Mouse (Mus musculus) liver, embryonic 16.5 days (tissue): ENCODE results near the gene Ankrd27. TPM values are rescaled to one million over a fixed set of nuclear protein-coding genes. Genes with fewer than 3 reads are reported as not detected.

ENCODE experiments used
- ATAC-seq: fragments of 200-750 bp; cut with Nextera tagmentation; 2 replicates; pipeline ENCODE4 v1.8.0; 2017; ENCODE audit warnings: low read depth, mild to moderate bottlenecking, moderate number of reproducible peaks, moderate library complexity
- H3K27ac ChIP-seq: fragments of 300-500 bp; sonication (generic); 2 replicates; pipeline ENCODE4 v1.5.1; 2014; ENCODE audit warnings: mild to moderate bottlenecking, low read length
- H3K27me3 ChIP-seq: fragments of 300-500 bp; sonication (generic); 2 replicates; pipeline ENCODE4 v1.6.1; 2014; ENCODE audit warnings: low read depth, low read length, mixed read lengths; ENCODE audit not compliant: control insufficient read depth, insufficient read depth
- H3K36me3 ChIP-seq: fragments of 300-500 bp; sonication (generic); 2 replicates; pipeline ENCODE4 v1.6.1; 2014; ENCODE audit warnings: mild to moderate bottlenecking; ENCODE audit not compliant: control insufficient read depth, insufficient read depth
- H3K4me1 ChIP-seq: fragments of 300-500 bp; sonication (generic); 2 replicates; pipeline ENCODE4 v1.6.1; 2014; ENCODE audit warnings: low read depth, low read length, mixed read lengths; ENCODE audit not compliant: control insufficient read depth
- H3K4me2 ChIP-seq: fragments of 300-500 bp; sonication (generic); 2 replicates; pipeline ENCODE4 v1.6.1; 2014; ENCODE audit warnings: low read depth, low read length, mixed read lengths
- H3K4me3 ChIP-seq: fragments of 300-500 bp; sonication (generic); 2 replicates; pipeline ENCODE4 v1.5.1; 2014; ENCODE audit warnings: low read depth, mild to moderate bottlenecking, low read length
- H3K9ac ChIP-seq: fragments of 300-500 bp; sonication (generic); 2 replicates; pipeline ENCODE4 v1.6.1; 2014; ENCODE audit warnings: low read depth, low read length
- H3K9me3 ChIP-seq: fragments of 300-500 bp; sonication (generic); replicated peaks from 2 replicates; pipeline ENCODE4 v1.6.1; 2016; ENCODE audit warnings: low read length; ENCODE audit not compliant: control insufficient read depth
- WGBS: fragments of 180-500 bp; shearing (Covaris S2); extraction: QIAGEN DNeasy Blood & Tissue Kit; methylation state at CpG from one replicate; pipeline ENCODE4 v1.1.7; 2014; ENCODE audit not compliant: insufficient replicate concordance; 5-methylcytosine and 5-hydroxymethylcytosine counted together
- polyA plus RNA-seq: library from polyadenylated mRNA; unstranded; fragments of >200 nt; fragmentation: Nextera tagmentation; extraction: Ambion mirVana; gene quantifications from 2 replicates; pipeline ENCODE4 v1.2.1, GENCODE M21; 2015

Ankrd27 gene
- polyA plus RNA-seq = 23.3 and 23.9 TPM in 2 replicates

GRCm38 (mm10) chr7:35586055-35586905 is at the start of gene Ankrd27:
TSS of gene Ankrd27 (plus strand) at chr7:35586244.
- Histone ChIP-seq H3K36me3 (no peaks in the 10 kb centered on the region), H3K9ac (peak within 1 kb of the TSS; percentile 91), H3K9me3 (no peaks in the 10 kb centered on the region), H3K4me1 (peaks cover 51% of the 10 kb centered on the region), H3K4me3 (peak within 1 kb of the TSS; percentile 90), H3K4me2 (peak within 1 kb of the TSS; percentile 100), H3K27ac (peak within 1 kb of the TSS; percentile 75), H3K27me3 (peaks cover 35% of the 10 kb centered on the region)
- peak; percentile 94 for ATAC-seq
- WGBS = under 1% methylated on average over 49 of the region's 49 CpGs

GRCm38 (mm10) chr7:35537562-35537961 is 48.5 kb upstream of the Ankrd27 start, which contains the start of gene Tdrd12:
TSS of gene Tdrd12 (minus strand) at chr7:35537745.
- ATAC-seq = no peak
- no peaks in the 10 kb centered on the region for H3K36me3 ChIP-seq
- H3K4me3 ChIP-seq = no peak within 1 kb of the TSS
- no peaks in the 10 kb centered on the region for H3K4me1 ChIP-seq
- no peaks in the 10 kb centered on the region for H3K27me3 ChIP-seq
- WGBS = 85% methylated on average over 17 of the region's 17 CpGs
- no peak within 1 kb of the TSS for H3K4me2 ChIP-seq
- no peak within 1 kb of the TSS for H3K27ac ChIP-seq
- H3K9ac ChIP-seq = no peak within 1 kb of the TSS
- no peaks in the 10 kb centered on the region for H3K9me3 ChIP-seq

- H3K4me3 ChIP-seq = no peak overlapping the region
- H3K27me3 ChIP-seq = no peaks in the 10 kb centered on the region
- H3K4me1 ChIP-seq = no peaks in the 10 kb centered on the region
- peaks cover 25% of the 10 kb centered on the region for H3K36me3 ChIP-seq
- H3K4me2 ChIP-seq = no peak overlapping the region
- WGBS = 35% methylated on average over 4 of the region's 4 CpGs
- ATAC-seq = no peak; the same call in 1 of the 2 replicates
- no peaks in the 10 kb centered on the region for H3K9me3 ChIP-seq
- no peak overlapping the region for H3K27ac ChIP-seq
- no peak overlapping the region for H3K9ac ChIP-seq
Measured at GRCm38 (mm10) chr7:35545881-35546280, 40.2 kb upstream of the Ankrd27 start.

GRCm38 (mm10) chr7:35553751-35554604 is 32.1 kb upstream of the Ankrd27 start:
- Histone ChIP-seq H3K27me3 (no peaks in the 10 kb centered on the region), H3K9ac (peak overlapping the region; percentile 95), H3K27ac (peak overlapping the region; percentile 98), H3K9me3 (no peaks in the 10 kb centered on the region), H3K4me1 (peaks cover 54% of the 10 kb centered on the region), H3K4me2 (peak overlapping the region; percentile 96), H3K36me3 (peaks cover 23% of the 10 kb centered on the region), H3K4me3 (peak overlapping the region; percentile 88)
- ATAC-seq = no peak
- WGBS = 36% methylated on average over 10 of the region's 10 CpGs

- H3K4me3 ChIP-seq = peak overlapping the region; percentile 88
- WGBS = 1% methylated on average over 28 of the region's 28 CpGs
- peaks cover 16% of the 10 kb centered on the region for H3K36me3 ChIP-seq
- H3K27ac ChIP-seq = peak overlapping the region; percentile 98
- peak overlapping the region; percentile 96 for H3K4me2 ChIP-seq
- H3K27me3 ChIP-seq = no peaks in the 10 kb centered on the region
- no peaks in the 10 kb centered on the region for H3K9me3 ChIP-seq
- ATAC-seq = peak; percentile 5
- peaks cover 61% of the 10 kb centered on the region for H3K4me1 ChIP-seq
- peak overlapping the region; percentile 95 for H3K9ac ChIP-seq
Measured at GRCm38 (mm10) chr7:35554605-35555175, 31.4 kb upstream of the Ankrd27 start.

GRCm38 (mm10) chr7:35555224-35556204 is 30.5 kb upstream of the Ankrd27 start:
- Histone ChIP-seq H3K4me1 (peaks cover 67% of the 10 kb centered on the region), H3K36me3 (peaks cover 8% of the 10 kb centered on the region), H3K27ac (peak overlapping the region; percentile 98), H3K4me2 (peak overlapping the region; percentile 96), H3K4me3 (peak overlapping the region; percentile 88), H3K9ac (peak overlapping the region; percentile 95), H3K9me3 (no peaks in the 10 kb centered on the region), H3K27me3 (no peaks in the 10 kb centered on the region)
- ATAC-seq = peak; percentile 79
- WGBS = under 1% methylated on average over 93 of the region's 93 CpGs

GRCm38 (mm10) chr7:35556205-35556603 is 29.8 kb upstream of the Ankrd27 start, which contains the start of gene Nudt19:
TSS of gene Nudt19 (minus strand) at chr7:35556304.
- Histone ChIP-seq H3K9ac (peak within 1 kb of the TSS; percentile 95), H3K36me3 (peaks cover 4% of the 10 kb centered on the region), H3K27ac (peak within 1 kb of the TSS; percentile 98), H3K4me1 (peaks cover 73% of the 10 kb centered on the region), H3K9me3 (no peaks in the 10 kb centered on the region), H3K4me2 (peak within 1 kb of the TSS; percentile 96), H3K27me3 (no peaks in the 10 kb centered on the region), H3K4me3 (peak within 1 kb of the TSS; percentile 88)
- ATAC-seq = no peak
- WGBS = 46% methylated on average over 4 of the region's 4 CpGs

- peaks cover 73% of the 10 kb centered on the region for H3K4me1 ChIP-seq
- no peaks in the 10 kb centered on the region for H3K36me3 ChIP-seq
- H3K4me2 ChIP-seq = peak overlapping the region; percentile 96
- H3K27me3 ChIP-seq = no peaks in the 10 kb centered on the region
- peak overlapping the region; percentile 88 for H3K4me3 ChIP-seq
- no peaks in the 10 kb centered on the region for H3K9me3 ChIP-seq
- peak; percentile 52 for ATAC-seq
- H3K9ac ChIP-seq = peak overlapping the region; percentile 95
- H3K27ac ChIP-seq = peak overlapping the region; percentile 98
- WGBS = 30% methylated on average over 5 of the region's 5 CpGs
Measured at GRCm38 (mm10) chr7:35556905-35557304, 29.1 kb upstream of the Ankrd27 start.
